Mouse (Mus musculus): ENCODE results near the gene Dst. TPM values are rescaled to one million over a fixed set of nuclear protein-coding genes. Genes with fewer than 3 reads are reported as not detected.

Dst gene
- 43.0 and 44.7 TPM in 2 replicates for polyA plus RNA-seq (2012; rRNA removed)

DNA sequence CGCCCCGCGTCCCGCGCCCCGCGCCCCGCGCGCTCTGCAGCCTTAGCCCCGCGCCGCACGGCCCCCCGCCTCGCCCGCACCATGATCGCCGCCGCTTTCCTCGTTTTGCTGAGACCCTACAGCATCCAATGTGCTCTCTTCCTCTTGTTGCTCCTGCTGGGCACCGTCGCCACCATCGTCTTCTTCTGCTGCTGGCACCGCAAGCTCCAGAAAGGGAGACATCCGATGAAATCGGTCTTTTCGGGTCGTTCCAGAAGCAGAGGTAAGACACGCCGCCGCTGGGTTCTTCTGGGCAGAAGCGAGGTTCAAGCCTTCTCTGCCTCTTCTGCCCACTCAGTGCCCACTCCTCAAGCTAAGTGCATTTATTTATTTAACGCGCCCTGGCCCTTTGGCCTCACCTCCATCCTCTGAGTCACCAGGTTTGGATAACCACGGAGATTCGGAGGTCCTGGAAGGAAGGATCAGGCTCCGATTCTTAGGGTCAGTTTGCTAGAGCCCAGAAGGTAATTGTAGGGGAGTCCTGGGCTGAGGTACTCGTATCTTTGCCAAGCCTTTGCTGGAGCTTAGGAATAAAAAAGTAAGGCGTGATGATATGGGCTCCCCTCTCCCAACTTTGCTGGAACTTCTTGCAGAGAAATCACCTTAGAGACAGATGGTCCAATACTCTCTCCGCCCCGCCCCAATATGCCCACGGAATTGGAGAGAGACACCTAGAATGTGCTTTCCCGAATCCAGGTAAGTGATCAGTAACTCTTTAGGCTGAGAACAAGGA is at the start of gene Dst:
Dst (plus strand) TSS at position 35 of the 772 bp plus-strand sequence.
- no peak for DNase-seq (ENCODE audit: low read depth)

DNA sequence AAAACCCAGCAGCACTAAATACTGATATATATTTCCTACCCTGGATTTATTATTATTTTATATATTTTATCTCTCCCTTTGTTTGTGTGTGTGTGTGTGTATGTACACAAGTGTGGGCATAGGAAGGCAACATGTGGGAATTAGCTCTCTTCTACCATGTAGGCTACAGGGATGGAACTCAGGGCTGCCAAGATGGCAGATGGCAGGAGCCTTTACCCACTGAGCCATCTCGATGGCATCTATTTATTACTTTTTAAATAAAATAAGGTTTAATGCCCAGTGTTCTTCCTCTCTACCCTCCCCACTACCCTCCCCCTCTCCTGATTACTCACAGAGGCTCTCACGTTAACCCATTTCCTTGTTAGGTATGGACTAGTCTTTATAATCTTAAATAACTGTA is 39.0 kb upstream of the Dst start:
- no peak for DNase-seq (ENCODE audit: low read depth)

DNA sequence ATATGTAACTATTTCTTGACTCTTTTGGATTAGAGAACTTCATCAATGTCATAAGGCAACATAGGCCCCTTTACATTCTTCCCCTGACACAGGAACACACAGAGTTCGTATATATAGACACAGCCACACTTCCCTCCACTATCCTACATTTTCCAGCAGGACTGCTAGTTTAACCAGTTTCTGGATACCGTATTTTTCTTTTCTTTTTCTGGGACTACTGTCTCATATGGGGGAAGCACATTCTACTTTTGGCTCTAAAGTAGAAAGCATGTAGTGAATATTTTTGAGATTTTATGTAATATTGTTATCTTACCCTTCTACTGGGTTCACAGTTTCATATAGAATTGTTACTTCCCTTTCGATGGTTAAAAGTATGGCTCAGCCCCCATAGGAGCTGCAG is 38.6 kb upstream of the Dst start:
- no peak for DNase-seq (ENCODE audit: low read depth)

DNA sequence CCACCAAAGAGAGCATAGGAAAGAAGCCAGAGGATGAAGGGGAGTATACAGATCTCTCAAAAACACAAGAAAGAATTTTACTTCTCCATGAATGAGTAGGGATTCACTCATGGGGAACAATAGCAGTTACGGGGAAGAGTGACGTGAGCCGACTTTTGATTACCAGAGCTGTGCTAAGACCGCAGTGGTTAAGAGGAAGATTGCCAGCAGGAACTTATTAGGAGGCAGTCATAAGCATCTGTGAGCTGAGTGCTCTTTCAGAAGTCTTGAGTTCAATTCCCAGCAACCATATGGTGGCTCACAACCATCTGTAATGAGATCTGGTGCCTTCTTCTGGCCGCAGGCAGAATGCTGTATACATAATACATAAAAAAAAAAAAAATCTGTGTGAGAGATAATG is 34.5 kb upstream of the Dst start:
- no peak for DNase-seq (ENCODE audit: low read depth)

DNA sequence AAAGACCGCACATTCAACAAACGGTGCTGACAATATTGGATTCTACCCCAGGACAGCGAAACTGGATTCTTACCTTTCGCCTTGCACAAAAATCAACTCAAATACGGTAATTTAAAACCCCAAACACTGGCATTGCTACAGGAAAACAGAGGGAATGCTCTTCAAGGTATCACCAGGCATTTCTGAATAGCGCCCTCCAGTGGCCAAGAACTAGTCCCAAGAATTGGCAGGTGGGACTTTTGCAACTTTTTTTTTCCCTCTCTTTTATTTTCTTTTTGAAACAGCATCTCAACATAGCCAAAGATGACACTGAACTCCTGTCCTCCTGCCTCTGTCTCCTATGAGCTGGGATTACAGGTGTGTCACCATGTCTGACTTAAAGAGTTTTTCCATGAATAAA is 32.3 kb upstream of the Dst start:
- no peak for DNase-seq (ENCODE audit: low read depth)

DNA sequence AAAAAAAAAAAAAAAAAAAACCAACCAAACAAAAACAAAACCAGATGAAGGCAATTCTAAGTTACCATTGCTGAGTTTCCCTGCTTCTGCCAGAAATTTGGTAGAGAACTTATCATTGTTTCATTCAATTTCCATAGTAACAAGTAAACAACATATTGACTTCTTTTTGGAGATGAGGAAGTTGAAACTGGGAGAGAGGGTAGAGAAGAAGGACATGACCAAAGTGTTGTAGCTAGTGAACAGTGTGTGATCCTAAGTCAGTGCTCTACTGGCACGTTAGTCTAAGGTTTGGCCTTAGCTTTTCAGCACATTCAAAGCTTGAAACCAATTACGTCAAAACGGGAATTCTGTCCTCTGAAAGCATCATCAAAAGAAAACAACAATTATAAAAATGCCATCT is 31.6 kb upstream of the Dst start:
- DNase-seq (ENCODE audit: low read depth), result no peak

DNA sequence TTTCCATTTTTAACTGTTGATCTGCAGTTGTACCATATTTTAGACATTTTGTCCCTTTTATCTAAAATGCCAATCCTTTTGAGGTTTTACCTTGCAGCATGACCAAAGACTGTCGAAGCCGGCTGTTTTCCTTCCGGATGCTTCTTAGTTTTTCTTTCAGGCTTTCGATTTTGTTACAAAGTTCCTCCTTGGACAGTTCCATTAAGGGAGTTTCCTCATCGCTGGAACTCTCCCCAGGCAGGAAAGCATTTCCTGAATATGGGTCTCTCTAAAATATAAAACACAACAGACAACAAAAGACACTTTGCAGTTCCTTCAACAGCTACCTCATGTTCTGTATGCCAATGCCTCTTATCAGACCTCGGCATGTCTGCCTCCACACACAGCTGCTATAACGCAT is 29.9 kb upstream of the Dst start:
- DNase-seq (ENCODE audit: low read depth), result no peak

DNA sequence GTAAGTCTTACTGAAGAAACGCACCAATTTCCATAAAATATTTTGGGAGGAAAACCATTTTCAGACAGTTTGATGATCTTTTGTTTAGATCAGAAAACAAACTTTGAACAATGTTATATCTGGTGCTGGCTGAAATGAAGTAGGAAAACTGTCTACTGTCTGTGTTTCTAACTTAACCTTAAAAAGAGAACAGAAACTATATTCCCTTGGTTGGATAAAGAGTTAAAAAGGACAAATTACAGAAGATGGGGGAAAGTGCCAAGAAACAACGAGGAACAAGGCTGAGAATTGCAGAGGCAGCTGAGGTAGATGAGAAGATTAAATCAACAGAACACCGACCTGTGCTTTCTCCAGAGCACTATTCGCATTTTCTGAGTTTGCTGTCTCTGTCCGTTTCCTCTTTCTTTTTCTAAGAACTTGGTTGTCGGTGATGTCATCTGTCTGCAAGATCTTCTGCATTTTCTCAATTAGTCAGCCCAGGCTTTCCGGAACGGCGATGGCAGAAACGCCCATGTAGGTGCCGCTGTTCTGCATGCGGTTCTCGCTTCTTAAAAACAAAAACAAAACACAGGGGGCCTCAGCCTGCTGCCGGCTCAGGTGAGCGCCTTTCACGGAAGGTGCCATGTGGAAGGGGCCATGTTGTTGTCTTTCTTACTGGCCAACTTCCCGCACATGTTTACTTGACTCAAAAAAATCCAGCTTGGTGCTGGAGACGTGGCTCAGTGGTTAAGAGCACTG is 24.8 kb upstream of the Dst start:
- DNase-seq (ENCODE audit: low read depth), result no peak

DNA sequence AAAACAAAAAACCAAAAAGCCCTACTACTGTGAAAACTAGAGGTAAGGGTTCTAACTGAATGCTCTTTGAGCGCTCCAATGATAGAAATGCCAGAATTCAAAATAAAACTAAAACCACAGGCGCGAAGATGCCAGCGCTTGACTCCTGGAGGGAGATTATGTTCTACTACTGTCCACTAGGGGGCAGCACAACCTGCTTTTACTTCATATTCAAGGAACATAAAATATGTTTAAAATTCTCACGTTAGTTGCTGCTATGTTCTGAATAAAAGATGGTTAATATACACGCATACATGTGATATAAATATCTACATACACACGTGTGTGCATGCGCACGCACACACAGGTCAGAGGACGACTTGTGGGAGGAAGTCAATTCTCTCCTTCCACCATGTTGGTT is 15.2 kb upstream of the Dst start:
- no peak for DNase-seq (ENCODE audit: low read depth)

DNA sequence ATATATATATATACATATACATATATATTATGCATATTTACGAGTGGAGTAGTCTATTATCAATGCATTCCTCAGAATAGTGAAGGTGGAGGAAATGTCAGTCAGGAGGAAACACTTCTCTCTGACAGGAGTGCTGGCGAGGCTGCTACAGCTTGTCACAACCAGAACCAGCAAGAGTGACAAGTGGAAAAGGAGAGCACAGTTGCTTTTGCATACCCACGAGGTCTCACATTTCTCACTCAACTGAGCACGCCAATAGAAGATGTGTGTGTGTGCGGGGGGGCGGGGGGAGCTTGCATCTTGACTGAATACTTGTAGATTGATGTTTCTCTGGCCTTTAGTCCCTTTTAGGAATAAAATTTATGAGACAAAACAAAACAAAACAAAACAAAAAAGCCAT is 11.9 kb upstream of the Dst start:
- DNase-seq (ENCODE audit: low read depth), result no peak

DNA sequence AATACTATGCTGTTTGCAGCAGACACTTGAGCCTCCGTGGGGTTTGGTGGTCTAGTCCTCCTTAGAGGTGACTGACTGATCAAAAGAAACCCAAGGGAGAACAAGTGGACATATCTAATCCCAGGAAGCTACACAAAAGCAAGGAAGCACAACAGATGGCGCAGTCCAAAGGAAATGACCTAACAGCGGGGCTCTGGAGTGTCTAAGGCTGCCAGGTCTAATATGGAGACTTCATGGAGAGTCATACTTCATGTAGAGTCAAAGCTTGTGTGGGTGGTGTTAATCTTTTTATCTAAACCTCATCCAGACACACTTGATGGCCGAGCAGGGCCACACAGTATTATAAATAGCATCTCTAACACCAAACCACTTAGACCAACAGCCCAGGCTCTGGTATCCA is 11.4 kb upstream of the Dst start:
- no peak for DNase-seq (ENCODE audit: low read depth)

DNA sequence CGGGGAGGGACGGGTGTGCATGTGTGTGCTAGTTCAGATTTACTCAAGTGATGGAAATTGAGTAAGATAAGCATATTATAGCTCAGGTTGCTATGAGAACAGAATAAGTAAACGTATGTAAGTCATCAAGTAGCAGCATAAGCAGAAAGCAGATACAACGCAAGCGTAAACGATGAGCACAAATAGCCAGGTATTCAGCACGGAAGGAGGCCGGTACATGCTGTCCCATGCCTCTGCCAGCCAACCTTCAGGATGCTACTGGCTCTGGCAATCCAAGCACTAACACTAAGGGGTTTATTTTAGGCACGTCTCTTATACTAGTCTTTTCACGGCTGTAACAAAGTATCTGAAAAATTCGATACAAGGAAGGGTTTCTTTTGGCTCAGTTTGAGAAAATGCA is 10.6 kb upstream of the Dst start:
- DNase-seq (ENCODE audit: low read depth), result no peak

DNA sequence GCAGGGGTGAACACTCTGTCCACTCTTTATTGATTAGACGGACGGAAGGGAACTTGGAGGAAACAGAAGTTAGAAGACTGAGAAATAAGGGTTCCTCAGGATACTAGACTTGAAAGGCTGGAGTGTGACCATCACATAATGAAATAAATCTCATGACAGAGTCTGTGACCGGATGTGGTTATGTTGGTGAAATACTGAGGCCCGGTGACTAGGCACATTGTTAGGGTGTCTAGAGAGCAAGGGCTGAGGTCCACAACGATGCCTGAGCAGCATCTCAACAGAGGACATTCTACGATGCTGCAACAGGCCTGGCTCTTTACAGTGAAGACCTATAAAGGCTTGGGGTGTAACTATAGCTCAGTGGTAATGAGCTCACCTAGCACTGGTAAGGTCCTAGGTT is 9.7 kb upstream of the Dst start:
- no peak for DNase-seq (ENCODE audit: low read depth)

DNA sequence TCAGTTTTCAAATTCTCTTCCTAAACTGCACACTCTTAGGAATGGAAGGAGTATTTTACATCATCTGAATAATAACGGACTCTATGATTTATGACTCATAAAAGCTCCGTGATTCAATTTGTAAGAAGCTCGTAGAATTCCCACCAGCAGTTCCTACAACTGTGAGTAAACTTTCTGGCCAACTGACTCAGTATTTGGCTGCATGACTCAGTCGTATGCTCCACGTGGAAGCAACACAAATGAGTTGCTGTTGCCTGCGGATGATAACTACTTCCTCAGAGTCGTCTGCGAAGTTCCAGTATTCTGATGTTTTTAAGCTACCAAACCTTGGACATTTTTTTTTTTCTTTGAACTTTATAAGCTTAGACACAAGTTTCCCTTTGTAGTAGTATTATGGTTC is 7.8 kb upstream of the Dst start:
- no peak for DNase-seq (ENCODE audit: low read depth)

DNA sequence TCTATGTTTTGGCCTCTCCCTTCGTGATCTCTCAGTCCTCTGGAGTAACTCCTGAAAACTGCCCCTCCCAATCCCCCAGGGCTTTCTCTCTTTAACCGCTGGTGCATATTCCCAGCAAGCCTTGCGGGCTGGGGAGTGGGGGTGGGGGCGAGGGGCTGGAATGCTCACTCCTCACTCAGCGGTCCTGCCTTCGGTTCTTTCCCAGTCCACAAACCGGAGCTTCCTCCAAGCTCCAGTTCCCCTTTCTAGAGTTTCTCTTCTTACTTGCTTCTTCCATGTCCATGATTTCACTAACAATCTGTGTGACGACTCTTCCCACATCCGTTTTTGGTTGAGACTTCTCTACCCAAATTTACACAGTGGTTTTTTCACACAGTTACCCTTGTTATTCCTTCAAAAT is 4.4 kb upstream of the Dst start:
- no peak for DNase-seq (ENCODE audit: low read depth)

DNA sequence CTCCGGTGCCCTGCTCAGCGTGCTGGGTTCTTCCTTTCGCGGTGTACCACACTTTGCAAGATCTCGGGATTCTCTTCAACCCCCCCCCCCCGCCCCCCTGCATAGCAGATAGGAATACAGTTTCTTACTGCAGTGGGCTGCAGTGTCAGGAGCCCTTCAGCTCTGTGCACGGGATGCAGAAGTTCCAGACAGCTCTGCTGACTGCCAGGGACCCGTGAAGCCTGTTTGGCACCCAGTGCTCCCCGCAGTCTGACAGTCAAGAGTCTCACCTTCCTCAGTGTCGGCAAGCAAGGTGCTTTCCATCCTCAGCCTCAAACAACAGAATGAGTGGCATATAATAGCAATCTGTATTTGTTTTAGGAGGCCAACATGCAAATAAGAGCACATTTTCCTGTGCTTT is 1.8 kb upstream of the Dst start:
- no peak for DNase-seq (ENCODE audit: low read depth)

DNA sequence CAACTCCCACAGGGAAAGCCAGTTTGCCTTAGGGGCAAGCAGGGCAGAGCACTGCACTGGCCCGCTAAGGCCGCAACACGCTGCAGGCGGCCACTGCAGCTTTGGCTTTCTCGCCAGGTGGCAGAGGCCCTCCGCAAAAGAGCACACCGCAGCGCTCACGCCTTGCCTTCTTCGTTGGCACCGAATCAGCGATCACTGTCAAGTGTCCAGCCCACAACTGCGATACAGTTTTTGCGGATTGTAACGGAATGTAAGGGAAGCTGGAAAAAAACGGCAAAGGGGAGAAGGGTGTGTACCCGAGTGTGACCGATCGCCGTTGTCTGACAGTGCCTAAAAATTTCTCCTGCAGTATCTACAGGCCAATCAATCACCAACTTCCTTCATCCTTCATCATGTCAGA is 1.1 kb upstream of the Dst start:
- DNase-seq (ENCODE audit: low read depth), result no peak

DNA sequence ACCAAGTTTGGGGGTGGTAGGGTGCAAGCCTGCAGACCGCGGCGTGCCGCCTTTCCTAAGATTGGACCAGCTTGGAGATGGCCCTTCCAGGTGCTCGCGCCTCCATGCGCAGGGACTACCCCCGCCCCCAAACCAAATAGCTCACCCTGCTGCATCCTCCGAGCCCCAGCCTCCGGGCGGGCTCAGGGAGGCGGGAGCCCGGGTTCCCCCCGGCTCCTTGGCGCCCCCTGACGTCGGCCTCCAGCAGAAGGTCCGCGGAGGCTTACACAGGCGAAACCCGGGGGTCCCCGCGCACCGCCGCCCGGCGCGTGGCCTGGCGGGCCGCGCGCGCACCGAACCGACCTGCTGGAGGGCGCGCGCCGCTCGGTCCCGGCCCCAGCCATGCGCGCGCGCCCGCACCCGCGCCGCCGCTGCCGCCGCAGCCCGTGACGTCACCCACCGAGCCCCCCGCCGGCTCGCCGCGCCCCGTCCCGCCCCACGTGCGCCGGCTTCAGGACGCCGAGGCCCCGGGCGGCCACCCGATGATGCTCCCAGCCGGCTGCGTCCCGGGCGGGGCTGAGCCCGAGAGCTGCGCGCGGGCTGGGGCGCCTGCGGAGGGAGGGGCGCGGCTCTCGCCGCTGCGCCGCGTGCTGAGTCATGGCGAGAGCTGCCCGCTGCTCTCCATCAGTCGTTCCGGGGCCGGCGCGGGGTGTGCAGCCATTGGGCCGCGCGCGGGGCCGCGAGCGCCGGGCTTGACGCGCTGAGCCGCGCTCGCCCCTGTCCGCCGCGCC is 419 bp upstream of the Dst start, which contains the start of gene Bend6:
Bend6 (minus strand) TSS at position 396 of the 770 bp plus-strand sequence.
- DNase-seq (ENCODE audit: low read depth), result no peak

DNA sequence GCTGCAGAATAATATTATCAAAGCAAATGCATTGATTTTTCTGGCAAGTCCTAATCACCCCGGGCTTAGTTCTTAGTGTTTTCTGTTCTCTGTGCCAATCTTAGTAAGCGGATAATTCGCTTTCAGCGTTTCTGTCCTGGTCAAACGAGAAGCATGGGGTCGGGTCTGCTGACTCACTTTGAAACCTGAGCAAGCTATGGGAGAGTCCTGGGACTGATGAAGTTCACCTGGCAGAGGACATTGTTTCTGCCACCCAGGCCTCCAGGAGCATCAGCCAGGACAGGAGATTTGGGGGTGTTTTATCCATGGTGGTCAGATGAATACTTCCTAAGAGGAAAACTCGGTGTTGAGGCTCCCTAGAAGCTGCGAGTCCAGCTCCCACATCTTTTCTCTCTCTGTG is 3.6 kb downstream of the Dst start:
- DNase-seq (ENCODE audit: low read depth), result no peak

DNA sequence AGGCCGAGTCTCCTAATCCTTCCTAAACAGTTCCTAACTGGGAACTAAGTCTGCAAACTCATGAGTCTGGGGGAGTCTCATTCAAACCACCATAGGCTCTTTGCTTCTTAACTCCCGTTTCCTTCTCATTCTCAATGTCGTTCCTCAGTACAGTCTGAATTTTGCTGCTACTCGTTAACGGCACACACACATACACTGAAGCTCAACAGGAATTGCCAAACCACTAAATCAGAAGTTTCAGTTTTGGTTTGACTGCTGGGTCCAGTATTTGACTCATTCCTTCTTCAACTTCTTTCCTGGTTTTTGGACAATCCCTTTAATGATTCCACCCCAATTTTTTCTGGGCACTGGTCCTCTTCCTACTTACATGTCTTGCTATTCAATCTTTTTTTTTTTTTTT is 8.5 kb downstream of the Dst start:
- DNase-seq (ENCODE audit: low read depth), result no peak

DNA sequence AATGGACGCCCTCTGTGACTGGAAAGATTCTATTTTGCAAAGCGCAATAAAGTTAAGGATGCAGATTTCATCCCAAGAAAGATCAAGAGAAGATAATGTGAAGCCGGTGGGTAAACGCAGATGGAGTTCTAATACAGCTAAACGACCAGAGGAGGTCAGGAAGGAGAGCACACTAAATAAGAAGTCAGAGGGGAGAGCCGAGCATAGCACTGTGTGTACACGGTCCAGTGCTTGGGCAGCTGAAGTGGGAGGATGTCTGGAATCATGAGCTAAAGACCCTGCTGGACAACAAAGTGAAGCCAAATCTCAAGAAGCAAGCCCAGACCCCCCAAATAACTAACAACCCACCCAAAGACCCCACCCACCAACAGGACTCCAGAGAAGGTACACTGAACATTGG is 14.9 kb downstream of the Dst start:
- DNase-seq (ENCODE audit: low read depth), result no peak

DNA sequence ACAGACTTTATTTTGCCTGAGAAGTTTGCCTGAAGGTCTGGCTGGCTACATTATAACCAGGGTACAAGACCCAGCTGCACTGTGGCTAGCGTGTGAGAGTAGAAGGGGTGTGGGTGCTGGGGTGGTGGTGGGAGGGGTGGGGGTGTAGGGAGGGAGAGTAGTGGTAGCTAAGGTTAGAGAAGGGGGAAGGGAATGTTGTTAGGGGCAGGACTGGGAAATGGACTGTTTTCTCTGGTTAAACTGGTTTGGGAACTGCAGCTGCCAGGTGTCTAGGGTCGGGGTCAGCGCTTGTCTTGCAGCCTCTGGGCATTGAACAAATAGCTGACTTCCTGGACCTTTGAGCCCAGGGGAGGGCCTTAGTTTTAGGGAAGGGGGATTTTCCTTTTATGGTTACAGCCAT is 17.3 kb downstream of the Dst start:
- no peak for DNase-seq (ENCODE audit: low read depth)

DNA sequence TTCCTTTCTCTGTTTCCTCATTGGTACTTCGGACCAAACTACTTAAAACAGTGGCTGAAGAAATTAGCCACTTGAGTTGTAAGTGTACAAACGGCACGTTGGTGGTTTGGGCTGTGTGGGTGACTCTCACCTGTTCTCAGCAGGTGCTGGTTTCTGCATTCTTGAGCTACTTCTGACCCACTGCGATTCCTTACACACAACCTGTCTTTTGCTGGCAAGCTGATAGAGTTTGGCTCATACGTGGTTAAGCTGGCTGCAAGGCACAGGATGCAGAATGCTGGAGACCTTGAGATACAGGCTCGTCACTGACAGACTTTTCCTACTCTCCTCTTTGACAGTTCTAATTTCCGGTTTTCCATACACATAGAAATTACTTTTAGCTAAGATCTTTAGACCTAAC is 19.4 kb downstream of the Dst start:
- no peak for DNase-seq (ENCODE audit: low read depth)

All from gonadal fat pad, adult 2 months (tissue).